Mouse (Mus musculus) heart, postnatal 0 days (tissue): ENCODE measurements around the gene Lrrc63.

Experiments
- CTCF ChIP-seq: IDR thresholded peaks from 2 replicates; pipeline ENCODE4 v1.5.1; 2016; ENCODE audit warnings: antibody characterized with exemption, control low read depth, low read depth
- EP300 ChIP-seq: IDR thresholded peaks from 2 replicates; pipeline ENCODE4 v1.6.1; 2016; ENCODE audit warnings: antibody characterized with exemption, low read depth

- TF ChIP-seq CTCF, result no peak
- TF ChIP-seq EP300, result no peak
These were observed at the start of gene Lrrc63, which contains the start of gene Lcp1 for GRCm38 (mm10) chr14:75130501-75131318.
